Mouse (Mus musculus): ENCODE measurements around the gene Dusp22. TPM values are rescaled to one million over a fixed set of nuclear protein-coding genes. Genes with fewer than 3 reads are reported as not detected.

Gene Dusp22
- polyA plus RNA-seq, 1 experiment from 2014 or later = 23.6 TPM

- H3K27ac ChIP-seq (ENCODE audit: low read length) = no peak overlapping the region
- 16% methylated on average over 7 of the region's 7 CpGs for WGBS
- no peaks in the 10 kb centered on the region for H3K27me3 ChIP-seq (ENCODE audit: control insufficient read depth, insufficient read depth, low read depth, low read length)
- no peak overlapping the region for H3K4me3 ChIP-seq (ENCODE audit: low read length)
- H3K4me2 ChIP-seq (ENCODE audit: low read depth, low read length) = no peak overlapping the region
- no peak for ATAC-seq (ENCODE audit: low read depth)
- no peaks in the 10 kb centered on the region for H3K36me3 ChIP-seq (ENCODE audit: control insufficient read depth, insufficient read depth, low read length)
- H3K9me3 ChIP-seq (ENCODE audit: control insufficient read depth, low read length) = no peaks in the 10 kb centered on the region
- no peak overlapping the region for H3K9ac ChIP-seq (ENCODE audit: low read length)
- H3K4me1 ChIP-seq (replicated peaks; ENCODE audit: control insufficient read depth, insufficient read depth, low read length) = peaks cover 10% of the 10 kb centered on the region; the same call in 1 of the 2 replicates
Measured at GRCm38 (mm10) chr13:30722601-30723000, 62.8 kb downstream of the Dusp22 start.

- WGBS = 37% methylated on average over 5 of the region's 5 CpGs
- no peak for ATAC-seq (ENCODE audit: low read depth)
- Histone ChIP-seq H3K4me3 (ENCODE audit: low read length) (no peak overlapping the region), H3K9me3 (ENCODE audit: control insufficient read depth, low read length) (no peaks in the 10 kb centered on the region), H3K27me3 (ENCODE audit: control insufficient read depth, insufficient read depth, low read depth, low read length) (no peaks in the 10 kb centered on the region), H3K36me3 (ENCODE audit: control insufficient read depth, insufficient read depth, low read length) (no peaks in the 10 kb centered on the region), H3K27ac (ENCODE audit: low read length) (no peak overlapping the region), H3K4me2 (ENCODE audit: low read depth, low read length) (no peak overlapping the region), H3K4me1 (replicated peaks; ENCODE audit: control insufficient read depth, insufficient read depth, low read length) (peaks cover 10% of the 10 kb centered on the region; the same call in 1 of the 2 replicates), H3K9ac (ENCODE audit: low read length) (no peak overlapping the region)
Measured at GRCm38 (mm10) chr13:30723258-30723657, 63.5 kb downstream of the Dusp22 start.

- ATAC-seq (ENCODE audit: low read depth) = no peak
- H3K27me3 ChIP-seq (ENCODE audit: control insufficient read depth, insufficient read depth, low read depth, low read length) = no peaks in the 10 kb centered on the region
- H3K9me3 ChIP-seq (ENCODE audit: control insufficient read depth, low read length) = no peaks in the 10 kb centered on the region
- no peak overlapping the region for H3K9ac ChIP-seq (ENCODE audit: low read length)
- no peak overlapping the region for H3K4me2 ChIP-seq (ENCODE audit: low read depth, low read length)
- WGBS = 43% methylated on average over 8 of the region's 8 CpGs
- H3K36me3 ChIP-seq (ENCODE audit: control insufficient read depth, insufficient read depth, low read length) = no peaks in the 10 kb centered on the region
- no peak overlapping the region for H3K4me3 ChIP-seq (ENCODE audit: low read length)
- peaks cover 10% of the 10 kb centered on the region; the same call in 1 of the 2 replicates for H3K4me1 ChIP-seq (replicated peaks; ENCODE audit: control insufficient read depth, insufficient read depth, low read length)
- no peak overlapping the region for H3K27ac ChIP-seq (ENCODE audit: low read length)
Measured at GRCm38 (mm10) chr13:30723858-30724257, 64.1 kb downstream of the Dusp22 start.

GRCm38 (mm10) chr13:30724691-30725271, 65.0 kb downstream of the Dusp22 start:
- 0 out of 2 replicates have a peak overlapping the region, but pooled peaks have one; percentile 16 for H3K4me2 ChIP-seq (ENCODE audit: low read depth, low read length)
- H3K36me3 ChIP-seq (ENCODE audit: control insufficient read depth, insufficient read depth, low read length) = no peaks in the 10 kb centered on the region
- no peak overlapping the region for H3K9ac ChIP-seq (ENCODE audit: low read length)
- no peaks in the 10 kb centered on the region for H3K27me3 ChIP-seq (ENCODE audit: control insufficient read depth, insufficient read depth, low read depth, low read length)
- no peak overlapping the region for H3K27ac ChIP-seq (ENCODE audit: low read length)
- peak; percentile 45 for ATAC-seq (ENCODE audit: low read depth)
- 21% methylated on average over 7 of the region's 7 CpGs for WGBS
- H3K9me3 ChIP-seq (ENCODE audit: control insufficient read depth, low read length) = no peaks in the 10 kb centered on the region
- H3K4me1 ChIP-seq (replicated peaks; ENCODE audit: control insufficient read depth, insufficient read depth, low read length) = peaks cover 10% of the 10 kb centered on the region; the same call in 1 of the 2 replicates
- no peak overlapping the region for H3K4me3 ChIP-seq (ENCODE audit: low read length)

- ATAC-seq (ENCODE audit: low read depth) = no peak
- Histone ChIP-seq H3K9ac (ENCODE audit: low read length) (no peak overlapping the region), H3K27ac (ENCODE audit: low read length) (no peak overlapping the region), H3K4me2 (ENCODE audit: low read depth, low read length) (no peak overlapping the region), H3K4me3 (ENCODE audit: low read length) (no peak overlapping the region), H3K9me3 (ENCODE audit: control insufficient read depth, low read length) (no peaks in the 10 kb centered on the region), H3K27me3 (ENCODE audit: control insufficient read depth, insufficient read depth, low read depth, low read length) (no peaks in the 10 kb centered on the region), H3K36me3 (ENCODE audit: control insufficient read depth, insufficient read depth, low read length) (no peaks in the 10 kb centered on the region), H3K4me1 (replicated peaks; ENCODE audit: control insufficient read depth, insufficient read depth, low read length) (peaks cover 10% of the 10 kb centered on the region; the same call in 1 of the 2 replicates)
- WGBS = 90% methylated on average over 4 of the region's 4 CpGs
Measured at GRCm38 (mm10) chr13:30726879-30727278, 67.1 kb downstream of the Dusp22 start.

- H3K27me3 ChIP-seq (ENCODE audit: control insufficient read depth, insufficient read depth, low read depth, low read length) = no peaks in the 10 kb centered on the region
- no peak overlapping the region for H3K9ac ChIP-seq (ENCODE audit: low read length)
- no peak overlapping the region for H3K4me2 ChIP-seq (ENCODE audit: low read depth, low read length)
- no peak overlapping the region for H3K27ac ChIP-seq (ENCODE audit: low read length)
- 92% methylated on average over 7 of the region's 7 CpGs for WGBS
- no peaks in the 10 kb centered on the region for H3K36me3 ChIP-seq (ENCODE audit: control insufficient read depth, insufficient read depth, low read length)
- no peak overlapping the region for H3K4me3 ChIP-seq (ENCODE audit: low read length)
- peaks cover 5% of the 10 kb centered on the region; the same call in 1 of the 2 replicates for H3K4me1 ChIP-seq (replicated peaks; ENCODE audit: control insufficient read depth, insufficient read depth, low read length)
- no peaks in the 10 kb centered on the region for H3K9me3 ChIP-seq (ENCODE audit: control insufficient read depth, low read length)
- ATAC-seq (ENCODE audit: low read depth) = no peak
Measured at GRCm38 (mm10) chr13:30728155-30728554, 68.4 kb downstream of the Dusp22 start.

- WGBS = 16% methylated on average over 6 of the region's 6 CpGs
- Histone ChIP-seq H3K4me3 (ENCODE audit: low read length) (no peak overlapping the region), H3K4me1 (replicated peaks; ENCODE audit: control insufficient read depth, insufficient read depth, low read length) (peaks cover 5% of the 10 kb centered on the region; the same call in 1 of the 2 replicates), H3K27ac (ENCODE audit: low read length) (no peak overlapping the region), H3K27me3 (ENCODE audit: control insufficient read depth, insufficient read depth, low read depth, low read length) (no peaks in the 10 kb centered on the region), H3K9ac (ENCODE audit: low read length) (no peak overlapping the region), H3K36me3 (ENCODE audit: control insufficient read depth, insufficient read depth, low read length) (no peaks in the 10 kb centered on the region), H3K4me2 (ENCODE audit: low read depth, low read length) (no peak overlapping the region), H3K9me3 (ENCODE audit: control insufficient read depth, low read length) (no peaks in the 10 kb centered on the region)
- ATAC-seq (ENCODE audit: low read depth) = peak; percentile 36; the same call in 1 of the 2 replicates
Measured at GRCm38 (mm10) chr13:30729245-30729644, 69.4 kb downstream of the Dusp22 start.

GRCm38 (mm10) chr13:30730104-30730793, 70.5 kb downstream of the Dusp22 start:
- 77% methylated on average over 15 of the region's 15 CpGs for WGBS
- no peaks in the 10 kb centered on the region for H3K9me3 ChIP-seq (ENCODE audit: control insufficient read depth, low read length)
- ATAC-seq (ENCODE audit: low read depth) = no peak
- no peaks in the 10 kb centered on the region for H3K36me3 ChIP-seq (ENCODE audit: control insufficient read depth, insufficient read depth, low read length)
- no peak overlapping the region for H3K4me2 ChIP-seq (ENCODE audit: low read depth, low read length)
- H3K4me1 ChIP-seq (replicated peaks; ENCODE audit: control insufficient read depth, insufficient read depth, low read length) = peaks cover 1% of the 10 kb centered on the region; the same call in 1 of the 2 replicates
- no peaks in the 10 kb centered on the region for H3K27me3 ChIP-seq (ENCODE audit: control insufficient read depth, insufficient read depth, low read depth, low read length)
- H3K4me3 ChIP-seq (ENCODE audit: low read length) = no peak overlapping the region
- no peak overlapping the region for H3K27ac ChIP-seq (ENCODE audit: low read length)
- no peak overlapping the region for H3K9ac ChIP-seq (ENCODE audit: low read length)

- no peaks in the 10 kb centered on the region; the same call in 1 of the 2 replicates for H3K4me1 ChIP-seq (replicated peaks; ENCODE audit: control insufficient read depth, insufficient read depth, low read length)
- 73% methylated on average over 11 of the region's 11 CpGs for WGBS
- no peaks in the 10 kb centered on the region for H3K27me3 ChIP-seq (ENCODE audit: control insufficient read depth, insufficient read depth, low read depth, low read length)
- H3K36me3 ChIP-seq (ENCODE audit: control insufficient read depth, insufficient read depth, low read length) = no peaks in the 10 kb centered on the region
- no peak overlapping the region for H3K27ac ChIP-seq (ENCODE audit: low read length)
- H3K4me3 ChIP-seq (ENCODE audit: low read length) = no peak overlapping the region
- H3K4me2 ChIP-seq (ENCODE audit: low read depth, low read length) = no peak overlapping the region
- no peaks in the 10 kb centered on the region for H3K9me3 ChIP-seq (ENCODE audit: control insufficient read depth, low read length)
- H3K9ac ChIP-seq (ENCODE audit: low read length) = no peak overlapping the region
- ATAC-seq (ENCODE audit: low read depth) = no peak
Measured at GRCm38 (mm10) chr13:30732709-30733445, 73.1 kb downstream of the Dusp22 start.
